Mouse (Mus musculus): Measurements from ENCODE around the gene Acsbg2. TPM values are rescaled to one million over a fixed set of nuclear protein-coding genes. Genes with fewer than 3 reads are reported as not detected.
"Not testable (repeated sequence)": the region's sequence is repeated elsewhere in the genome, so short reads cannot be mapped to it uniquely, and the experiment has no call there.

Gene Acsbg2
- not detected in 2 replicates for polyA plus RNA-seq (2015; fragmentation: Nextera tagmentation; extraction: Ambion mirVana)

DNA sequence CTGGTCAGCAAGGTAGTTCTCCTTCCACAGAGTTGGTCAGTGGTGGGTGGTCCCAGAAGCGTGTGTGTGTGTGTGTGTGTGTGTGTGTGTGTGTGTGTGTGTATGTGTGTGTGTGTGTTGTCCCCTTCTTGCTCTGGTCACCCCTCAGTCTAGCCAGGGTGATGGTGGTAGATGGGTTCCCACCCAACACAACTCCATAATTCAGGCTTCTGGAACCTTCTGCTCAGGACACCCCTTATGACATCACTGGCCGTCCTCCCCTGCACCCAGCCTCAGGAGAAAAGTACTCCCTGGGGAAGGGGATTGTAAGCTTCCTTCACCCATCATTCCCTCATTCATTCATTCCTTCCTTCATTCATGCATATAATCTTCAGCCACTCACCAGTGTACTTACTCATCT, at the start of gene Acsbg2:
Gene Acsbg2, minus strand, starts transcription at position 211 of the 400 bp plus-strand sequence.
- Histone ChIP-seq H3K4me1 (no peaks in the 10 kb centered on the region), H3K9me3 (replicated peaks) (no peaks in the 10 kb centered on the region), H3K4me3 (no peak within 1 kb of the TSS), H3K4me2 (no peak within 1 kb of the TSS), H3K27ac (no peak within 1 kb of the TSS), H3K27me3 (no peaks in the 10 kb centered on the region), H3K9ac (no peak within 1 kb of the TSS), H3K36me3 (ENCODE audit: poor library complexity, severe bottlenecking) (no peaks in the 10 kb centered on the region)
- ATAC-seq, result no peak
- 95% methylated on average over 2 of the region's 2 CpGs for WGBS

GRCm38 (mm10) chr17:56919725-56920124, 45.5 kb upstream of the Acsbg2 start:
- no peaks in the 10 kb centered on the region for H3K27me3 ChIP-seq
- H3K9me3 ChIP-seq (replicated peaks), result no peaks in the 10 kb centered on the region
- no peak overlapping the region for H3K27ac ChIP-seq
- WGBS, result 85% methylated on average over 3 of the region's 3 CpGs
- no peak for ATAC-seq
- peaks cover 89% of the 10 kb centered on the region for H3K36me3 ChIP-seq (ENCODE audit: poor library complexity, severe bottlenecking)
- no peaks in the 10 kb centered on the region for H3K4me1 ChIP-seq
- no peak overlapping the region for H3K4me3 ChIP-seq
- H3K9ac ChIP-seq, result no peak overlapping the region
- H3K4me2 ChIP-seq, result no peak overlapping the region

- H3K9ac ChIP-seq, result no peak overlapping the region
- no peak overlapping the region for H3K27ac ChIP-seq
- no peaks in the 10 kb centered on the region for H3K4me1 ChIP-seq
- no peak for ATAC-seq
- H3K4me2 ChIP-seq, result no peak overlapping the region
- H3K9me3 ChIP-seq (replicated peaks), result no peaks in the 10 kb centered on the region
- no peaks in the 10 kb centered on the region for H3K27me3 ChIP-seq
- 88% methylated on average over 2 of the region's 2 CpGs for WGBS
- H3K36me3 ChIP-seq (ENCODE audit: poor library complexity, severe bottlenecking), result peaks cover 96% of the 10 kb centered on the region
- H3K4me3 ChIP-seq, result no peak overlapping the region
Measured at GRCm38 (mm10) chr17:56917166-56917565, 42.9 kb upstream of the Acsbg2 start.

- no peak for ATAC-seq
- no peak overlapping the region for H3K9ac ChIP-seq
- no peaks in the 10 kb centered on the region for H3K4me1 ChIP-seq
- H3K27me3 ChIP-seq, result no peaks in the 10 kb centered on the region
- H3K36me3 ChIP-seq (ENCODE audit: poor library complexity, severe bottlenecking), result peaks cover 95% of the 10 kb centered on the region
- no peak overlapping the region for H3K4me3 ChIP-seq
- no peak overlapping the region for H3K27ac ChIP-seq
- no peaks in the 10 kb centered on the region for H3K9me3 ChIP-seq (replicated peaks)
- H3K4me2 ChIP-seq, result no peak overlapping the region
Measured at GRCm38 (mm10) chr17:56913444-56913843, 39.2 kb upstream of the Acsbg2 start.

GRCm38 (mm10) chr17:56913023-56913422, 38.8 kb upstream of the Acsbg2 start:
- Histone ChIP-seq H3K27me3 (no peaks in the 10 kb centered on the region), H3K27ac (no peak overlapping the region), H3K4me1 (no peaks in the 10 kb centered on the region), H3K4me2 (no peak overlapping the region), H3K36me3 (ENCODE audit: poor library complexity, severe bottlenecking) (peaks cover 95% of the 10 kb centered on the region), H3K4me3 (no peak overlapping the region), H3K9ac (no peak overlapping the region), H3K9me3 (replicated peaks) (no peaks in the 10 kb centered on the region)
- ATAC-seq, result no peak
- WGBS, result 91% methylated on average over 3 of the region's 3 CpGs

GRCm38 (mm10) chr17:56909764-56910163, 35.5 kb upstream of the Acsbg2 start:
- H3K4me1 ChIP-seq; H3K9me3 ChIP-seq (replicated peaks); H3K4me2 ChIP-seq; H3K27ac ChIP-seq; ATAC-seq; H3K27me3 ChIP-seq; H3K9ac ChIP-seq; H3K4me3 ChIP-seq: not testable (repeated sequence)
- 76% methylated on average over 2 of the region's 2 CpGs for WGBS
- peaks cover 95% of the 10 kb centered on the region for H3K36me3 ChIP-seq (ENCODE audit: poor library complexity, severe bottlenecking)

GRCm38 (mm10) chr17:56907887-56908286, 33.6 kb upstream of the Acsbg2 start:
- Histone ChIP-seq H3K27me3 (no peaks in the 10 kb centered on the region), H3K27ac (no peak overlapping the region), H3K4me2 (no peak overlapping the region), H3K4me1 (no peaks in the 10 kb centered on the region), H3K9ac (no peak overlapping the region), H3K9me3 (replicated peaks) (no peaks in the 10 kb centered on the region), H3K4me3 (no peak overlapping the region), H3K36me3 (ENCODE audit: poor library complexity, severe bottlenecking) (peaks cover 94% of the 10 kb centered on the region)
- WGBS, result 87% methylated on average over 9 of the region's 9 CpGs
- no peak for ATAC-seq

- no peaks in the 10 kb centered on the region for H3K9me3 ChIP-seq (replicated peaks)
- H3K36me3 ChIP-seq (ENCODE audit: poor library complexity, severe bottlenecking), result peaks cover 94% of the 10 kb centered on the region
- H3K4me2 ChIP-seq, result no peak overlapping the region
- H3K4me3 ChIP-seq, result no peak overlapping the region
- WGBS, result 91% methylated on average over 5 of the region's 5 CpGs
- no peak for ATAC-seq
- H3K9ac ChIP-seq, result no peak overlapping the region
- H3K27ac ChIP-seq, result no peak overlapping the region
- H3K4me1 ChIP-seq, result no peaks in the 10 kb centered on the region
- no peaks in the 10 kb centered on the region for H3K27me3 ChIP-seq
Measured at GRCm38 (mm10) chr17:56907096-56907495, 32.8 kb upstream of the Acsbg2 start.

GRCm38 (mm10) chr17:56906166-56906565, 31.9 kb upstream of the Acsbg2 start:
- no peak overlapping the region for H3K4me2 ChIP-seq
- H3K36me3 ChIP-seq (ENCODE audit: poor library complexity, severe bottlenecking), result peaks cover 94% of the 10 kb centered on the region
- H3K4me1 ChIP-seq, result no peaks in the 10 kb centered on the region
- H3K9ac ChIP-seq, result no peak overlapping the region; the same call in 1 of the 2 replicates
- H3K27ac ChIP-seq, result no peak overlapping the region
- ATAC-seq, result no peak
- 94% methylated on average over 3 of the region's 3 CpGs for WGBS
- H3K9me3 ChIP-seq (replicated peaks), result no peaks in the 10 kb centered on the region
- H3K4me3 ChIP-seq, result no peak overlapping the region
- H3K27me3 ChIP-seq, result no peaks in the 10 kb centered on the region

- Histone ChIP-seq H3K4me1 (peaks cover 7% of the 10 kb centered on the region), H3K27me3 (no peaks in the 10 kb centered on the region), H3K9ac (no peak overlapping the region), H3K9me3 (replicated peaks) (no peaks in the 10 kb centered on the region), H3K4me2 (no peak overlapping the region), H3K27ac (no peak overlapping the region), H3K4me3 (no peak overlapping the region), H3K36me3 (ENCODE audit: poor library complexity, severe bottlenecking) (peaks cover 97% of the 10 kb centered on the region)
- 85% methylated on average over 5 of the region's 5 CpGs for WGBS
- no peak for ATAC-seq
Measured at GRCm38 (mm10) chr17:56902698-56903097, 28.5 kb upstream of the Acsbg2 start.

DNA sequence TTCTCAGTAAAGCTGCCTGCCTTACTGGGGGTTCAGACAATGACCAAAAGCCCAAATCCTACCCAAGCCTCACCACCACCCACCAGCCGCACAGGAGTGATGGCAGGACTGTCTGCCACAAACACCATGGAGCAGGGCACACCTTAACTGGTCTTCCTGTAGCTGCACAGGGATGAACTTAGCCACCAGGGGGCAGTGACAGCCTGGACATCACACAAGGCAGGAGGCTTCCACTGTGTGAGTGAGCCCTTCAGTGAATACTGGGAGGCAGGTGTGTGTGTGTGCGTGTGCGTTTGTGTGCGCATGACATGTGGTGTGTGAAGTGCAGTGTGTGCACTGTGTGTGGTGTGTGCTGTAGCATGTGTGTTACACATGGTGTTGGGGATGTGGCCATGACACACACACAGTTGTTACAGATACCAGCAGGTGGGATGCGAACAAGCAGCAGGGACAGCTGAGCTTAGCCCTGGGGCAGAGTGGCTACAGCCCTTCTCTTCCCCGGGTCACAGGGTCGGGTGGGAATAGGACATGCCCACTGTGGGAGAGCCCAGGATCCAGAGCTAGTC, 23.5 kb upstream of the Acsbg2 start:
- Histone ChIP-seq H3K27ac (peak overlapping the region; percentile 84; the same call in 1 of the 2 replicates), H3K27me3 (no peaks in the 10 kb centered on the region), H3K9me3 (replicated peaks) (no peaks in the 10 kb centered on the region), H3K4me1 (peaks cover 26% of the 10 kb centered on the region), H3K4me2 (no peak overlapping the region), H3K9ac (0 out of 2 replicates have a peak overlapping the region, but pooled peaks have one; percentile 51), H3K4me3 (no peak overlapping the region), H3K36me3 (ENCODE audit: poor library complexity, severe bottlenecking) (peaks cover 100% of the 10 kb centered on the region)
- 75% methylated on average over 7 of the region's 7 CpGs for WGBS
- ATAC-seq, result peak; percentile 62

DNA sequence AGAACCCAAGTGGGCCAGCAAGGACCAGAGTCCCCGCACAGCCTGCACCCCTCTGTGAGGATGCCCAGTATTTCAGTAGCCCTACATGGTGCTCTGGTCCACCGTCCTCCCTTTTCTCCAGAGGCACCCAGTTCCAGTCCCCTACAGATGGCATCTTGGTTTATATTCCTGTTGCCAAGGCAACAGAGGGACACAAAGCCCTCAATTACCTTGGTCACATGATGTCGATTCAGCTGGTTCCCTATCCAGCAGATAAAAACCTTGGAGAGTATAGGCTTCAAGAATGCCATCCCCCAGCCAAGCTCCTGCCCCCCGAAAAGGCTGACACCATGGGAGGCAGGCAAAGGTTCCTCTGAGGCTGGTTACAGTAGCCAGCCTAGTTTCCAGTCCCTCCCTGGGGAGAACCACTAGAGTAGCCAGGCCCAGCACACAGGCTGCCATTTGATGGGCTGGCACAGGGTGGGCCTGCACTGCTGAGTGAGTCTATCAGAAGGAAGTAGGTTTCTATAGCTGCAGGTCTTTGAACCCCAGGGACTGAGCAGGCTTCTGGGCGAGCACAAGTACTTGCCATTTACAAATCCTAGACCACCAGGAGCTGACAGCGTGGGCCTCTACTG, 22.4 kb upstream of the Acsbg2 start:
- H3K9ac ChIP-seq, result peak overlapping the region; percentile 51
- peaks cover 100% of the 10 kb centered on the region for H3K36me3 ChIP-seq (ENCODE audit: poor library complexity, severe bottlenecking)
- peaks cover 26% of the 10 kb centered on the region for H3K4me1 ChIP-seq
- no peaks in the 10 kb centered on the region; the same call in 1 of the 2 replicates for H3K9me3 ChIP-seq (replicated peaks)
- H3K4me3 ChIP-seq, result no peak overlapping the region
- peak overlapping the region; percentile 84 for H3K27ac ChIP-seq
- 67% methylated on average over 6 of the region's 6 CpGs for WGBS
- H3K27me3 ChIP-seq, result no peaks in the 10 kb centered on the region
- peak overlapping the region; percentile 14; the same call in 1 of the 2 replicates for H3K4me2 ChIP-seq
- ATAC-seq, result peak; percentile 75
